Mouse (Mus musculus) ovary, adult 18-20 months (tissue): ENCODE measurements around the gene Kdf1.

Source experiments
- DNase-seq: peaks from one replicate; pipeline ENCODE4 v3.0.0; 2022; ENCODE audit warnings: low spot score, mixed read lengths

Gene Kdf1

GRCm38 (mm10) chr4:133518601-133519368, at the start of gene Kdf1:
TSS of gene Kdf1 (plus strand) at chr4:133518963.
- no peak for DNase-seq

- DNase-seq: no peak
Measured at GRCm38 (mm10) chr4:133469122-133469521, 49.6 kb upstream of the Kdf1 start.

GRCm38 (mm10) chr4:133471135-133471821, 47.5 kb upstream of the Kdf1 start:
- no peak for DNase-seq

DNA sequence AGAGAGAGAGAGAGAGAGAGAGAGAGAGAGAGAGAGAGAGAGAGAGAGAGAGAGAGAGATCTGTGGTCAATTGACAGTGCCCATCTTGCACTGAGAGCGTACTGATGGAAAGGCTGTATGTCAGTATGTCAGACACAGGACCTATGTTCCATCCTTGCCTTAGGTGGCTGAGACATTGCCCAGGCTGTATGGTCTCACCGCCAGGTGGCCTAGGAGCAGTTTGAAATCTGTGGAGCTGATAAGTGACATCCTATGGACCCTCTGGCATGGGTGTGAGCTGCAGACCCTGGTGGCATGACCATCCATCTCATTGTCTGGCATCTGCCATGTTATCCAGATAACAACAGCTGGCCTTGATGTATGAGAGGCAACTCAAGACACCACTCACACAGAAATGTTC, 44.9 kb upstream of the Kdf1 start:
- DNase-seq: no peak

- peak; percentile 97 for DNase-seq
Measured at GRCm38 (mm10) chr4:133479458-133480184, 39.1 kb upstream of the Kdf1 start, which contains the start of gene Tent5b. TSS of gene Tent5b (plus strand) at chr4:133480132.

DNA sequence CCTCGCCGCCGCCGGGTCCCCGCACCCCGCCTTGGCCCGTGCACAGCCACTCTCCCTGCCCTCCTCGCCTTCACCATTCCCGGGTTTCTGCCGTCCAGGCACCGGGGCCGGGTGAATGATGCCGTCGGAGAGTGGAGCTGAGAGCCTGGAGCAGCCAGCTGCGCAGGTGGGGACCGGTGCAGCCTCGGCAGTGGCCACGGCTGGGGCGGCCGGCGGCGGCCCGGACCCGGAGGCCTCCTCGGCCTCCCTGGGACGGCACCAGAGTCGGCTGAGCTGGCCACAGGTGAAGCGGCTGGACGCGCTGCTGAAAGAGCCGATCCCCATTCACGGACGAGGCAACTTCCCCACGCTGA, 38.6 kb upstream of the Kdf1 start:
- DNase-seq: no peak

- DNase-seq: no peak
Measured at GRCm38 (mm10) chr4:133480754-133481153, 38.0 kb upstream of the Kdf1 start.

- no peak for DNase-seq
Measured at GRCm38 (mm10) chr4:133481488-133481887, 37.3 kb upstream of the Kdf1 start.

DNA sequence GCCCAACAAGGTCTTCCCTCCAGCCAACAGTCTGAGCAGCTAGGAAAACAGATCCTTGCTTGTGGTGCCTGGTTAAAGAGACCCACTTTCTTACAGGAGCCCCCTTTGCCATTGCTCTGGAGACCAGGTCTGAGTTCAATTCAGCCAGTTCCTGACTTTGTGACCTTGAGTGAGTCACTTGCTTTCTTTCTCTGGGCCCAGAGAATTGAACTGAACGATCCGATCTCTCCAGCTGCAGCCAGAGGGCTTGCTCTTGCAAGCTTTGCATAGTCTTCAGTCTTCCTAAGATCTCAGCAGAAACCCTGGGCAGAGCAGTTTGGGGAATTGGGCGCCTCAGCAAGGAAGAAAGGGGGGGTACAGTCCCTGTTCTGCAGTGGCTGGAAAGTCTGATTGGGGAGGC, 36.3 kb upstream of the Kdf1 start:
- no peak for DNase-seq

GRCm38 (mm10) chr4:133484266-133485025, 34.3 kb upstream of the Kdf1 start:
- DNase-seq: no peak

DNA sequence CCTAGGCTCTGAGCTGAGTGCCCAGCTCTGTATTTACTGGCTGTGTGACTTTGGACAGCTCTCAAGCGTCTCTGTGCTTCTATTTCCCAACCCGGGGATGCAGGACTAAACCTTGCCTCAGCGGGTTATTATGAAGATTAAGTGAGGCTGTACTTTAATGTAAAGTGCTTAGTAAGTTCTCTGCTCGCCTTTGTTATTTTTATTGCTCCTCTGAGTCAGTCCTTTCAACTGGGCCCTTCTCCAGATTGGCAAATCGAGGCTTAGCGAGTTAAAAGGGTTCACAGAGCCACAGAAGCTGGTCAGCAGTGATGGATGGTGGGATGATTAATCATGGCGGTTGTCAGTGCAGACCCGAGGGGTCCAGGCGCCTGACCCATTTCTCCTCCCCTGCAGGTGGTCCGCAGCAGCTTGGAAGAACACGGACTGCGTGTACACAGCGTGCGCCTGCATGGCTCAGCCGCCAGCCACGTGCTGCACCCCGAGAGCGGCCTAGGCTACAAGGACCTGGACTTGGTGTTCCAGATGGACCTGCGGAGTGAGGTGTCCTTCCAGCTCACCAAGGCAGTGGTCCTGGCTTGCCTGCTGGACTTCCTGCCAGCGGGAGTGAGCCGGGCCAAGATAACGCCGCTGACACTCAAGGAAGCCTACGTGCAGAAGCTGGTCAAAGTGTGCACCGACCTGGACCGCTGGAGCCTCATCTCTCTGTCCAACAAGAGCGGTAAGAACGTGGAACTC, 32.9 kb upstream of the Kdf1 start:
- DNase-seq: no peak

DNA sequence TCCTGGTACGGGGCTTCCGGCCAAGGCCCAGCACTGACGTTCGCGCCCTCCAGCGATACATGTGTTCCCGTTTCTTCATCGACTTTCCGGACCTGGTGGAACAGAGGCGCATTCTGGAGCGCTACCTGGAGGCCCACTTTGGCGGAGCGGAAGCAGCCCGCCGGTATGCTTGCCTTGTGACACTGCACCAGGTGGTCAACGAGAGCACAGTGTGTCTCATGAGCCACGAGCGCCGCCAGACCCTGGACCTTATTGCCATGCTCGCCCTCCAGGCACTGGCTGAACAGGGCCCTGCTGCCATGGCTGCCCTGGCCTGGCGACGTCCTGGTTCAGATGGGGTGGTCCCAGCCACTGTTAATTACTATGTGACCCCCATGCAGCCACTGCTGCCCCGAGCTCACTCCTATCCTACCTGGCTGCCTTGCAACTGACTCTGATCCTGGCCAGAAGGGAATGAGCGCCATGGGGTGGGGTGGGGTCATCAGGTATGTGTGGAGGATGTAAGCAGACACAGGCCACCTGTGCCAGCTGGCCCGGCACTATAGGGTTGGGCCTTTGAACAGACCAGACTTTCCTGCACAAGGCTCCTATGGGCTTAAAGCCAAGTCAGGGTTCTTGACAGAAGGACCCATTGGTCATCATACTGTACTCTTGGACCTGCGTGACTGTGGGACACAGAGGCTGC, 31.9 kb upstream of the Kdf1 start:
- DNase-seq: no peak

DNA sequence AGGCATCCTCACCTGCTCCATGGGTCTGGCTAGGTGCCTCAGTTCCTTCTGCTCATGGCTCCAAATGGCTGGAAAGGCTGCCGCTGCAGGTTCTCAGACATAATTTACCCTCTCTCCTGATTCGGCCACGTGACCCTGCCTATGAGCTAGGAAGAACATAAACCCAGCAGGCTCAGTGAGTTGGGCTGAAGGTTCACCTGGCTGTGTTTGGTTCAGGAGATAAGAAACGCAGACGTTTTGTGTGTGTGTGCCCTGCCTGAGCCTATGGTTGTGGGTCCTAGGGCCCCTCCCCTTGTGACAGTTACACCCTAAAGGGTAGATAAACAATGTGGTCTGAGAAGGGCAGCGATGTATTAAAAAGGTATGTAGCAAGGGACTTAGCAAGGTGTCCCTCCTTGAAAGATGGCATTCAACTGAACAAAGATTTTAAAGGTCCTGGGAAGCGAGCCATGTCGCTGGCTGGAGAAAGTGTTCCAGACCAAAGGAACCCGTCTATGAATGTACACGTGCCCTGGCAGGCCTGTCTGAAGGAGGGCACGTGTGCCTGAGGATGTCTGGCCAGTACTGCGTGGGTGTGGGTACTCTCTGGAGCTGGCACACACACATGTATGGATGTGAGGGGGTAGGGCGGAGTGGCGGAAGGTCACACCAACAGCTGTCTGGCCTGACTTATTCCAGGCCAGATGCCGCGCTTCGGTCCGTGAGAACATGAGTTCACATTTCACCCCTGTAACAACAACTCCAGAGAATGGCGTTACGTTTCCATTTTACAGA, 30.0 kb upstream of the Kdf1 start:
- DNase-seq: no peak

- DNase-seq: no peak
Measured at GRCm38 (mm10) chr4:133489489-133490245, 29.1 kb upstream of the Kdf1 start.

DNA sequence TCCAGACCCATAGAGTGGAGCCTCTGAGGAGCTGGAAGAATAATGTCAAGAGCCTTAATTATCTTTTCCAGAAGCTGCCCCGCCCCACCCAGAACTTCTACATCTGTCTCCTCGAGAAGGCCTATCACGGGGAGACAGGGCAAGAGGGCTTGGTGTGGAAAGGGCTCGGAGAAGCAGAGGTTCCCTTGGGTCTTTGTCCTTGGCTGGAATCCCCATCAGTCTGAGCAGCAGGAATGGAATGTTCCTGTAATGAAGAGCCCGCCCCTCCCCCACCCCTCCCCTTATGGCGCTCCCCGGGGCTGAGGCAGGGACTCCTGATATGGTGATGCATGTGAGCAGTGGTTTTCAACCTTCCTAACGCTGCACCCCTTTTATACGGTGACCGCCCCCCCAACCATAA, 27.0 kb upstream of the Kdf1 start:
- DNase-seq: no peak

GRCm38 (mm10) chr4:133493895-133494294, 24.9 kb upstream of the Kdf1 start:
- no peak for DNase-seq

DNA sequence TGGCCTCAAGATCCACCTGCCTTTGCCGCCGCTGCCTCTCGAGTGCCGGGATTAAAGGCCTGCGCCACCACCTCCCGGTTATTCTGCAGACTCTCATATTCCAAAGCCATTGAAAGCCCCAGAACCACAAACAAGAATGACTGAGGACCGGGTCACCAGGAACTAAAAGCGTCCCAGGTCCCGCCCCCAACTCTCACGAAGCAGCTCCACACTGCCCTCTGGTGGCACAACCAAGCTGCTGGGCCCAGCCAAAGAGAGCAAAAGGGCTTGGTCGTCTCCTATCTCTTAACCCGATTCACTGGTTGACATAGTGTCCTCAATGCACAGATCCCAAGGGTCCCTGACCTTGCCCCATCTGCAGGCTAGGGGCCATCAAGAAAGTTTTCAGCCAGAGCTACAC, 24.3 kb upstream of the Kdf1 start:
- peak; percentile 62 for DNase-seq

- DNase-seq: no peak
Measured at GRCm38 (mm10) chr4:133494867-133495266, 23.9 kb upstream of the Kdf1 start.

GRCm38 (mm10) chr4:133495711-133496110, 23.1 kb upstream of the Kdf1 start:
- no peak for DNase-seq
